Mouse (Mus musculus): ENCODE results near the gene C2cd3. TPM values are rescaled to one million over a fixed set of nuclear protein-coding genes. Genes with fewer than 3 reads are reported as not detected.

Gene C2cd3
- polyA plus RNA-seq, 1 experiment from 2014 or later = 7.5 TPM

GRCm38 (mm10) chr7:100448530-100448929 is 76.5 kb downstream of the C2cd3 start:
- Histone ChIP-seq H3K4me1 (ENCODE audit: insufficient read depth, low read depth, low read length) (no peaks in the 10 kb centered on the region), H3K4me2 (replicated peaks; ENCODE audit: low read depth, low read length) (no peak overlapping the region), H3K9me3 (ENCODE audit: low read length) (no peaks in the 10 kb centered on the region), H3K9ac (replicated peaks; ENCODE audit: low read depth) (no peak overlapping the region), H3K27ac (ENCODE audit: low read length) (no peak overlapping the region), H3K27me3 (replicated peaks; ENCODE audit: insufficient read depth, low read length) (no peaks in the 10 kb centered on the region), H3K4me3 (ENCODE audit: low read depth, low read length) (no peak overlapping the region), H3K36me3 (ENCODE audit: insufficient read depth, low read length) (peaks cover 29% of the 10 kb centered on the region; the same call in 1 of the 2 replicates)
- DNase-seq (ENCODE audit: low spot score) (no peak), ATAC-seq (no peak)
- 88% methylated on average over 12 of the region's 12 CpGs for WGBS
- no peak for TF ChIP-seq CTCF (IDR thresholded peaks at IDR 0.05)
- no peak for TF ChIP-seq EP300 (IDR thresholded peaks at IDR 0.05)

- ATAC-seq = no peak
- no peak for DNase-seq (ENCODE audit: low spot score)
- WGBS = 93% methylated on average over 3 of the region's 3 CpGs
- H3K4me1 ChIP-seq (ENCODE audit: insufficient read depth, low read depth, low read length) = no peaks in the 10 kb centered on the region
- H3K4me3 ChIP-seq (ENCODE audit: low read depth, low read length) = no peak overlapping the region
- TF ChIP-seq CTCF (IDR thresholded peaks at IDR 0.05) (no peak), EP300 (IDR thresholded peaks at IDR 0.05) (no peak)
- H3K36me3 ChIP-seq (ENCODE audit: insufficient read depth, low read length) = peaks cover 29% of the 10 kb centered on the region; the same call in 1 of the 2 replicates
- no peaks in the 10 kb centered on the region for H3K27me3 ChIP-seq (replicated peaks; ENCODE audit: insufficient read depth, low read length)
- H3K9ac ChIP-seq (replicated peaks; ENCODE audit: low read depth) = no peak overlapping the region
- no peaks in the 10 kb centered on the region for H3K9me3 ChIP-seq (ENCODE audit: low read length)
- H3K27ac ChIP-seq (ENCODE audit: low read length) = no peak overlapping the region
- no peak overlapping the region for H3K4me2 ChIP-seq (replicated peaks; ENCODE audit: low read depth, low read length)
Observed at GRCm38 (mm10) chr7:100448985-100449384, 77.0 kb downstream of the C2cd3 start.

DNA sequence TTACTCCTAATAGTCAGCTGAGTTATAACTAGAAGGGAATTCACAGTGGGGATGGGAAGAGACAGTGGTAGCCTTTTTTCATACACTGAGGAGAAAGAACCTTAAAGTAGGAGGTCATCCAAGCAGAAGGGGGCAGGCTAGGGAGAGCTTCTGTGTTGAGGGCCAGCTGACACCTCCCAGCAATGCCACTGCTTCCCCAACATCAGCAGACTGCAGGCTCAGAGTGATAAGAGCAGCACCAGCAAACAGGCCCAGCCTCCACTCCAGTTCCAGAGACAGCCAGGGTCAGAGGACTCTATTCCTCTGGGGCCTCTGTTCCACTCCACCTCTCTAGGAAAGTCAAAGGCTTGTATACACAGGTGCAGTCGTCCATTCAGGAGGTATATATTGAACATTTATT is 86.1 kb downstream of the C2cd3 start:
- H3K4me3 ChIP-seq (ENCODE audit: low read depth, low read length) = no peak overlapping the region
- DNase-seq (ENCODE audit: low spot score) (no peak), ATAC-seq (no peak)
- TF ChIP-seq EP300 (IDR thresholded peaks at IDR 0.05) = no peak
- H3K4me2 ChIP-seq (replicated peaks; ENCODE audit: low read depth, low read length) = no peak overlapping the region
- H3K27ac ChIP-seq (ENCODE audit: low read length) = no peak overlapping the region
- 47% methylated on average over 1 of the region's 1 CpGs for WGBS
- H3K9me3 ChIP-seq (ENCODE audit: low read length) = no peaks in the 10 kb centered on the region
- no peaks in the 10 kb centered on the region; the same call in 1 of the 2 replicates for H3K4me1 ChIP-seq (ENCODE audit: insufficient read depth, low read depth, low read length)
- no peak overlapping the region for H3K9ac ChIP-seq (replicated peaks; ENCODE audit: low read depth)
- H3K27me3 ChIP-seq (replicated peaks; ENCODE audit: insufficient read depth, low read length) = no peaks in the 10 kb centered on the region
- peaks cover 21% of the 10 kb centered on the region; the same call in 1 of the 2 replicates for H3K36me3 ChIP-seq (ENCODE audit: insufficient read depth, low read length)

DNA sequence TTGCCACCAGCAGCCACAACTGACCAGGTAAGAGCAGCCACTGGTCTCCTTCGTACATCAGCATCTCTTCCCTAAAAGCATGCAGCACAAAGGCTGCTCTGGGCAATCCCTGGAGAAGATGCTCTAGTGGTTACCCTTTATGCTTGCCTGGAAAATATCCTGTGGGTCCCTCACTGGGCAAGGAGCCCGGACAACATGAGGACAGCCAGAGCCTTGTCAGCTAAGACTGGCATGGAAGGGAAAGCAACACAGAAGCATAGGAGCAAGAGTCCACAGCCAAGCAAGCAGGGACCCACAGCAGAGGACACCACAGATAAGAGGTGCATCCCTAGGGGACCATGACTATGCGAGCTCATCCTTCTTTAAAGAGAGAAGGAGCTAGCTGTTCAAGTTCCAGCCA is 87.8 kb downstream of the C2cd3 start:
- DNase-seq (ENCODE audit: low spot score) (no peak), ATAC-seq (no peak)
- TF ChIP-seq CTCF (IDR thresholded peaks at IDR 0.05) (no peak), EP300 (IDR thresholded peaks at IDR 0.05) (no peak)
- no peaks in the 10 kb centered on the region for H3K27me3 ChIP-seq (replicated peaks; ENCODE audit: insufficient read depth, low read length)
- peaks cover 5% of the 10 kb centered on the region; the same call in 1 of the 2 replicates for H3K4me1 ChIP-seq (ENCODE audit: insufficient read depth, low read depth, low read length)
- H3K9me3 ChIP-seq (ENCODE audit: low read length) = no peaks in the 10 kb centered on the region
- no peak overlapping the region for H3K4me3 ChIP-seq (ENCODE audit: low read depth, low read length)
- no peak overlapping the region for H3K27ac ChIP-seq (ENCODE audit: low read length)
- 97% methylated on average over 3 of the region's 3 CpGs for WGBS
- no peak overlapping the region for H3K4me2 ChIP-seq (replicated peaks; ENCODE audit: low read depth, low read length)
- peaks cover 14% of the 10 kb centered on the region; the same call in 1 of the 2 replicates for H3K36me3 ChIP-seq (ENCODE audit: insufficient read depth, low read length)
- no peak overlapping the region for H3K9ac ChIP-seq (replicated peaks; ENCODE audit: low read depth)

DNA sequence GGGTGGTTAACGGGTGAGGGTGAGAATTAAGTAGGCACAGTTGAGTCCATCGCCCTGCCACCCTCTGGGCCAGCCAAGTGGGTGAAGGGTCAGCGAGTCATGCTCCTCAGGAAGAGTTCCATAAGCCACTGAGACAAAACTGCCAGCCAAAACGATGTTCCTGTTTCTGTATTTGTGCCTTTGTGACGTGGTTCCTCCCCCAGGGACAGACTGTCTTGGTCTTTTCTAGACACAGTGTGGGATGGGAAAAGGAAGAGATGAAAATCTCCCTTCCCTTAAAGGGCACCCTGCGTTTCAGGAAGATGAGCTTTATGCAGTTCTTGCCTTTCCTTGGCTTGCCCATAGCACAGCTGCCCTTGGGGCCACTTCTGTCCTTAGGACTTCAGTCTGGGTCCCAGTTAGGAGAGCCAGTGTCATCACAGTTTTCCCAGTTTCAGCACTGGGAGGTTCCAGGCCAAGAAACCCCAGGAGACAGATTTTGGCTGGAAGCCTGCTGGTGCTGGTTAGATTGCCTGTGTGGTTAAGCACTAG is 89.7 kb downstream of the C2cd3 start:
- 64% methylated on average over 6 of the region's 6 CpGs for WGBS
- Histone ChIP-seq H3K9ac (replicated peaks; ENCODE audit: low read depth) (no peak overlapping the region), H3K9me3 (ENCODE audit: low read length) (no peaks in the 10 kb centered on the region), H3K27me3 (replicated peaks; ENCODE audit: insufficient read depth, low read length) (no peaks in the 10 kb centered on the region), H3K4me2 (replicated peaks; ENCODE audit: low read depth, low read length) (no peak overlapping the region), H3K4me1 (ENCODE audit: insufficient read depth, low read depth, low read length) (peaks cover 18% of the 10 kb centered on the region), H3K36me3 (ENCODE audit: insufficient read depth, low read length) (peaks cover 5% of the 10 kb centered on the region; the same call in 1 of the 2 replicates), H3K27ac (ENCODE audit: low read length) (peak overlapping the region; percentile 16; the same call in 1 of the 2 replicates), H3K4me3 (ENCODE audit: low read depth, low read length) (no peak overlapping the region)
- DNase-seq (ENCODE audit: low spot score) = peak; percentile 72
- ATAC-seq = peak; percentile 35
- peak; percentile 100 for TF ChIP-seq EP300 (IDR thresholded peaks at IDR 0.05)
- no peak for TF ChIP-seq CTCF (IDR thresholded peaks at IDR 0.05)

- Histone ChIP-seq H3K4me2 (replicated peaks; ENCODE audit: low read depth, low read length) (no peak overlapping the region), H3K27ac (ENCODE audit: low read length) (no peak overlapping the region), H3K36me3 (ENCODE audit: insufficient read depth, low read length) (no peaks in the 10 kb centered on the region), H3K9ac (replicated peaks; ENCODE audit: low read depth) (no peak overlapping the region; the same call in 1 of the 2 replicates), H3K27me3 (replicated peaks; ENCODE audit: insufficient read depth, low read length) (no peaks in the 10 kb centered on the region), H3K4me1 (ENCODE audit: insufficient read depth, low read depth, low read length) (peaks cover 18% of the 10 kb centered on the region), H3K9me3 (ENCODE audit: low read length) (no peaks in the 10 kb centered on the region), H3K4me3 (ENCODE audit: low read depth, low read length) (no peak overlapping the region)
- DNase-seq (ENCODE audit: low spot score) (no peak), ATAC-seq (no peak)
- 55% methylated on average over 9 of the region's 9 CpGs for WGBS
- TF ChIP-seq CTCF (IDR thresholded peaks at IDR 0.05) (no peak), EP300 (IDR thresholded peaks at IDR 0.05) (no peak)
Observed at GRCm38 (mm10) chr7:100463194-100463593, 91.2 kb downstream of the C2cd3 start.

Data from lung, postnatal 0 days (tissue).